Mouse (Mus musculus): ENCODE measurements at regions not wholly inside any gene's neighbourhood (a gene's known extent, or its start where the extent isn't known, plus 50 kb on each side); places are given as distances from the start of the nearest gene placed in this dataset.
A peak's percentile ranks its signal among the peaks of the same experiment; 100 is the strongest.

DNA sequence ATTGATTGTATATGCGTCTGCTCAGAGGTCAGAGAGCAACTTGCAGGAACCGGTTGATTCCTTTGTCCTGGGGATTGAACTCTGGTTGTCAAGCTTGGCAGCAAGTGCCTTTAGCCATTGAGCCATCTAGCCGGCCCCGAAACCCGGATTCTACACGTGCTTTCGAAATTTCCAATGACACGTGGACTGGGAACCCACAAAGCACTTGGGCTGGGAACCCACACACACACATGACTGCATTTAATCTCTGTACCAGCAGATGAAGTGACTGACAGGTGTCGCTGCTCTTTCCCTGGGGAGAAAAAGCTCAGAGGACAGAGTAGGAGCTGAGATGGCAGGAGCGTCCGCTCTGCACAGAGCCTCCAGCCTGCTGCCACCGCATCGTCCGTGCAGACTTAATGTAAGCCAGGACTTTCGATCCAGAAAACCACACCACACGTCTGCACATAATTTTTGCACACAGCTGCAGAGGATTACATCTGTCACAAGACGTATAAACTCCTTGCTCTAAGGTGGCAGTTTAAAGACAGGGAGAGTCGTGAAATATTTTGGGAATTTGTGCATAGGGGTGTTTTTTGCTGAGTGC, 129.4 kb upstream of the Zfp217 start:
- H3K36me3 ChIP-seq (ENCODE audit: control insufficient read depth, insufficient read depth, low read length): no peaks in the 10 kb centered on the region
- intact Hi-C loops (cut with DNase I): no loop called here
- no peak for DNase-seq
- no peaks in the 10 kb centered on the region for H3K27me3 ChIP-seq (ENCODE audit: control insufficient read depth, insufficient read depth, low read length)
- no peak overlapping the region for H3K27ac ChIP-seq
- 86% methylated on average over 18 of the region's 18 CpGs for WGBS
- no peak overlapping the region for H3K4me3 ChIP-seq
- no peak overlapping the region for H3K9ac ChIP-seq (ENCODE audit: low read depth, low read length)
- H3K4me1 ChIP-seq (ENCODE audit: control insufficient read depth, insufficient read depth, low read length): no peaks in the 10 kb centered on the region
- TF ChIP-seq EP300 (IDR thresholded peaks at IDR 0.05; ENCODE audit: insufficient read depth, low read depth, low read length) (no peak), POLR2A (IDR thresholded peaks at IDR 0.05; ENCODE audit: insufficient read depth, low read depth, low read length) (no peak), CTCF (IDR thresholded peaks at IDR 0.05) (no peak)
- H3K79me2 ChIP-seq (replicated peaks; ENCODE audit: control insufficient read depth, insufficient read depth, low read length): no peaks in the 10 kb centered on the region

DNA sequence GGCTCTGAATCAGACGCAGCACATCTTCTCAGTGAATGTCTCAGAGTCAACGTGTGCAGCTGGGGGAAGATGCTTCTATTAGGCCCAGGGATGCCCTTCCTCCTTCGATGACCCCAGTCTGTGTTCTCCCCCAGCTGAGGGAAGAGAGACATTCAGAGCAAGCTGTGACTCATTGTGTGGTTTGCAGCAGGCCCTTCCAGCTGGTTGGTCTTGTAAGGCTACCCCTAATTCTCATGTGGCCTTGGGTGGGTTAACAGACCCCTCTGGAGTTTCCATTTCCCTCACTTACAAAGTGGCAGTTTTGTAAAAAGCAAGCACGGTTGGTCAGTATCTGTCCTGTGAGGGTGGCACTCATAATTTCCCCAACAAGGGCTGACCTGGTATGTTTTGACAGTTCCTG, 127.8 kb upstream of the Zfp217 start:
- H3K4me1 ChIP-seq (ENCODE audit: control insufficient read depth, insufficient read depth, low read length): no peaks in the 10 kb centered on the region
- H3K79me2 ChIP-seq (replicated peaks; ENCODE audit: control insufficient read depth, insufficient read depth, low read length): no peaks in the 10 kb centered on the region

DNA sequence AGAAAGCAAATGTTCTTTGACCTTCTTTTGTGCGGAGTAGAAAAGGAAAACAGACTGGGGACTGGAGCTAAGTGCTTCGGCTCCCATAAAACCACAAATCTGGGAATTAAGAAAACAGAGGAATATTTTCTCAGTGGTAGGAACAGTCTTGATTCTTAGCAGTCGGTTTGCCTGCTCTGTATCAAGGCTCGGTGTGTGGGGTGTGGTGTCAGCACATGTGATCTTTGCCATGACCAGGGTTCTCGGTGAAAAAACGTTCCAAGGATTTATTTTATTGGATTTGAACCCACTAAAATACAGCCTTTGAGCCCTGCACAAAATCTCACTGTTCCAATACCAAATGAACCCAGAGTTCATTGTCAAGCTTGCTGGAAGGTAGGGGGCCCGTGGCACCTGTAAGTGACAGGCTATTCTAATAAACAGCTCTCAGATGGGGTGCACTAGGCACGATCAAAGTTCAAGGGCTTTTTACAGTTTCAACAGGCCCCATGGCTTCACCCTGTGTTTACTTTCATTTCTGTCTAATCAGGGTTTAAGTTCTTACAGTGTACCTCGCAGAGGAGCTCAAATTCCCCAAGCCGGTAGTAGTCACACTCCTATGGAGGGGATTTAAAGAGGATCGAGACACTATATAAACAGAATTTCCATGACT, 122.1 kb upstream of the Zfp217 start:
- intact Hi-C loops (cut with DNase I): loop anchor here (5.0 kb wide), 3 partner anchors 47 to 72 kb away; no protein-coding TSS in a partner anchor
- TF ChIP-seq EP300 (IDR thresholded peaks at IDR 0.05; ENCODE audit: insufficient read depth, low read depth, low read length): no peak
- TF ChIP-seq POLR2A (IDR thresholded peaks at IDR 0.05; ENCODE audit: insufficient read depth, low read depth, low read length): no peak
- no peak for TF ChIP-seq CTCF (IDR thresholded peaks at IDR 0.05)
- 77% methylated on average over 11 of the region's 11 CpGs for WGBS
- no peak overlapping the region for H3K9ac ChIP-seq (ENCODE audit: low read depth, low read length)
- no peak for DNase-seq
- no peaks in the 10 kb centered on the region for H3K27me3 ChIP-seq (ENCODE audit: control insufficient read depth, insufficient read depth, low read length)
- no peak overlapping the region for H3K4me3 ChIP-seq
- peaks cover 7% of the 10 kb centered on the region for H3K4me1 ChIP-seq (ENCODE audit: control insufficient read depth, insufficient read depth, low read length)
- H3K27ac ChIP-seq: no peak overlapping the region
- H3K79me2 ChIP-seq (replicated peaks; ENCODE audit: control insufficient read depth, insufficient read depth, low read length): no peaks in the 10 kb centered on the region
- no peaks in the 10 kb centered on the region; the same call in none of the 2 replicates for H3K36me3 ChIP-seq (ENCODE audit: control insufficient read depth, insufficient read depth, low read length)

More for the DNA sequence above, 127.8 kb upstream of the Zfp217 start:
- Histone ChIP-seq H3K36me3 (ENCODE audit: control insufficient read depth, insufficient read depth, low read length) (no peaks in the 10 kb centered on the region), H3K9ac (ENCODE audit: low read depth, low read length) (no peak overlapping the region), H3K27me3 (ENCODE audit: control insufficient read depth, insufficient read depth, low read length) (no peaks in the 10 kb centered on the region), H3K4me3 (no peak overlapping the region), H3K27ac (no peak overlapping the region)
- 83% methylated on average over 4 of the region's 4 CpGs for WGBS
- intact Hi-C loops (cut with DNase I): no loop called here
- no peak for DNase-seq
- TF ChIP-seq EP300 (IDR thresholded peaks at IDR 0.05; ENCODE audit: insufficient read depth, low read depth, low read length): no peak
- no peak for TF ChIP-seq CTCF (IDR thresholded peaks at IDR 0.05)
- no peak for TF ChIP-seq POLR2A (IDR thresholded peaks at IDR 0.05; ENCODE audit: insufficient read depth, low read depth, low read length)

DNA sequence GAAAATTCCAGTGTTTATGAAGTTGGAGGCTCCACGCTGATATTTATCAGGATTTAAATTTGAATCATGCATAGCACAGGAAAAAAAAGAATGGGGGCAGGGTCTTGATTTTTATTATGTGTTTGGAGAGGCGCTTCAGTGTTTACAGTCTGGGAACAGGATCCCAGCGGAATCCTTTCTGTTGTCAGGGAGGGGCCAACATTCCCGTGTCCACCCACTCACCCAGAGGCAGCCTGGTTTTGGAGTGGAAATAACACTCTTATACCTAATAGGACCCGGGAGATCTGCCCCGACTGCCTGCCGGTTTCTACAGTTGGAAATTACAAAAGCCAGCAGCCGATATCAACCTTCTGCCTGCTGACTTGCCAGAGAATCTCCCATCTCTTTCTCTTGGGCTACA, 120.2 kb upstream of the Zfp217 start:
- intact Hi-C loops (cut with DNase I): loop anchor here (5.0 kb wide), 3 partner anchors 46 to 74 kb away; no protein-coding TSS in a partner anchor

DNA sequence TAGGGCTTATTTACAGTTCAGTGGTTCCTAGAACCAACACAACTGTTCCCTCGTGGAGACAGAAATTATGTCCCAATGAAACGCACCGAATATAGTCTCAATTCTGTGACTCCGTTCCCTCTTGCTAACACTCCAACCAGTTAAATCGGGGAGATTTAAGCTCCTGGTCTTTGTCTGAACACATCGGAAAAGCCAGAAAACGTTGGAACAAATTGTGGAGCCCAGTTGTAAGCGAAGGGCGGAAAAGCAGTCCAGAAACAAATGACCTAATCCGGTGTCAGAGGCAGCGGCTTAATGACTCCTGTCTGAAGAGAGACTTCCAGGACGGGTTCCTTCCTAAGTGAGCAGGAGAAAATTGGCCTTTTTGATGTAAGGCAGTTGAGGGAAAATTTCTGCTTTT, 119.2 kb upstream of the Zfp217 start:
- no peak for TF ChIP-seq POLR2A (IDR thresholded peaks at IDR 0.05; ENCODE audit: insufficient read depth, low read depth, low read length)
- peak overlapping the region; percentile 67 for H3K27ac ChIP-seq
- intact Hi-C loops (cut with DNase I): loop anchor here (5.0 kb wide), 3 partner anchors 45 to 75 kb away; no protein-coding TSS in a partner anchor
- H3K27me3 ChIP-seq (ENCODE audit: control insufficient read depth, insufficient read depth, low read length): no peaks in the 10 kb centered on the region
- peaks cover 7% of the 10 kb centered on the region for H3K4me1 ChIP-seq (ENCODE audit: control insufficient read depth, insufficient read depth, low read length)
- peak overlapping the region; percentile 20 for H3K4me3 ChIP-seq
- DNase-seq: peak in 1 of 2 experiments; percentile 35
- no peaks in the 10 kb centered on the region for H3K79me2 ChIP-seq (replicated peaks; ENCODE audit: control insufficient read depth, insufficient read depth, low read length)
- no peaks in the 10 kb centered on the region; the same call in none of the 2 replicates for H3K36me3 ChIP-seq (ENCODE audit: control insufficient read depth, insufficient read depth, low read length)
- WGBS: 24% methylated on average over 12 of the region's 12 CpGs
- peak overlapping the region; percentile 65 for H3K9ac ChIP-seq (ENCODE audit: low read depth, low read length)

More for the DNA sequence above, 120.2 kb upstream of the Zfp217 start:
- DNase-seq: peak; percentile 35 to 47
- H3K4me1 ChIP-seq (ENCODE audit: control insufficient read depth, insufficient read depth, low read length): peaks cover 7% of the 10 kb centered on the region
- 28% methylated on average over 8 of the region's 8 CpGs for WGBS
- no peaks in the 10 kb centered on the region; the same call in none of the 2 replicates for H3K36me3 ChIP-seq (ENCODE audit: control insufficient read depth, insufficient read depth, low read length)
- no peak overlapping the region for H3K4me3 ChIP-seq
- no peak overlapping the region for H3K9ac ChIP-seq (ENCODE audit: low read depth, low read length)
- peak overlapping the region; percentile 67 for H3K27ac ChIP-seq
- no peaks in the 10 kb centered on the region for H3K27me3 ChIP-seq (ENCODE audit: control insufficient read depth, insufficient read depth, low read length)
- no peak for TF ChIP-seq EP300 (IDR thresholded peaks at IDR 0.05; ENCODE audit: insufficient read depth, low read depth, low read length)
- no peak for TF ChIP-seq CTCF (IDR thresholded peaks at IDR 0.05)
- TF ChIP-seq POLR2A (IDR thresholded peaks at IDR 0.05; ENCODE audit: insufficient read depth, low read depth, low read length): no peak
- H3K79me2 ChIP-seq (replicated peaks; ENCODE audit: control insufficient read depth, insufficient read depth, low read length): no peaks in the 10 kb centered on the region

Data from heart, adult 2 months (tissue).